Mouse (Mus musculus) G1E (cell line): ENCODE measurements around the gene Stat6.

Experiments
- CTCF ChIP-seq: IDR thresholded peaks from 2 replicates; pipeline ENCODE4 v1.5.1; 2012; ENCODE audit warnings: low read depth, low read length, inconsistent platforms, mixed read lengths
- TAL1 ChIP-seq: conservative IDR thresholded peaks from 2 replicates; pipeline ENCODE4 v1.6.1; 2012; ENCODE audit warnings: low read depth, low read length, inconsistent platforms, mixed read lengths

DNA sequence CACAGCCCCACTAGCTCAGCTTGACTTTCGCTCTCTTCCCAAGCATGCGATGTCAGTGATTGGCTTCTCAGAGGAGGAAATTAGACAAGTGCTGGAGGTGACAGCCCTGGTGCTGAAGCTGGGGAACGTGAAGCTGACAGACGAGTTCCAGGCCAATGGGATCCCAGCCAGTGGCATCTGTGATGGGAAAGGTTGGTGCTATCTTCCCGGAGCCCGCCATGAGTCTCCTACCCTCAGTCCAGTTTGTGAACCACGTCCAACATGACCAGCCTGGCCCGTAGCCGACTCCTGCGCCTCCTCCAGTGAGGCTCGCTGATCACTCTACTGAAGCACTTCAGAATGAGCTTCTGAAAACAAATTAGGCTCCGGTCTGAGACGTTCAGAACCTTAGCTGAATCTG is 67.5 kb downstream of the Stat6 start:
- TF ChIP-seq CTCF: no peak
- no peak for TF ChIP-seq TAL1
